Mouse (Mus musculus) liver, adult 2 months (tissue): ENCODE results near the gene 4931406C07Rik.

Experiments used
- CTCF ChIP-seq: fragments of 200-500 bp; IDR thresholded peaks from 2 replicates; pipeline ENCODE4 v1.5.1; 2011; ENCODE audit warnings: low read depth, low read length, control low read depth
- POLR2A ChIP-seq: fragments of 200-500 bp; IDR thresholded peaks from 2 replicates; pipeline ENCODE4 v1.6.1; 2011; ENCODE audit warnings: low read length, control low read depth; ENCODE audit not compliant: insufficient read depth; ENCODE audit errors: extremely low read depth

- no peak for TF ChIP-seq CTCF
- no peak for TF ChIP-seq POLR2A
These were observed at the start of gene 4931406C07Rik for GRCm38 (mm10) chr9:15306398-15307119.
